9 mouse cellular contexts compared by ENCODE assay signal in genomic region chr9:99449886-99450647, GRCm38 (mm10). TPM values are rescaled to one million over a fixed set of nuclear protein-coding genes. Genes with fewer than 3 reads are reported as not detected.
DNase-seq lines count a peak whose midpoint lies in the region; ATAC-seq and TF ChIP-seq lines count a peak whose summit lies in the region.
"Had no signal": no experiment of that assay in that cellular context is flagged by ENCODE, and none has a peak within 500 bp of the region (broad histone marks: within the 10 kb centered on the region; RNA-seq: fewer than 3 reads in every experiment).

No protein-coding gene starts in this region.

- H3K9me3 ChIP-seq in hindbrain, postnatal 0 days (ENCODE audit: low read length), result no peaks in the 10 kb centered on the region
- H3K9me3 ChIP-seq in hindbrain, embryonic 13.5 days, result no peaks in the 10 kb centered on the region
- H3K9me3 ChIP-seq: liver, embryonic 13.5 days had no signal

- peak; percentile 60 for TF ChIP-seq CTCF in hindbrain, postnatal 0 days (IDR thresholded peaks at IDR 0.05; ENCODE audit: low read depth)

- no peak overlapping the region for H3K27ac ChIP-seq in hindbrain, postnatal 0 days
- no peak overlapping the region for H3K27ac ChIP-seq in hindbrain, embryonic 13.5 days
- H3K27ac ChIP-seq: liver, embryonic 13.5 days had no signal

- H3K4me2 ChIP-seq in hindbrain, postnatal 0 days (ENCODE audit: low read depth, low read length), result no peak overlapping the region
- H3K4me2 ChIP-seq in hindbrain, embryonic 13.5 days, result no peak overlapping the region
- H3K4me2 ChIP-seq: liver, embryonic 13.5 days had no signal

- H3K9ac ChIP-seq in hindbrain, postnatal 0 days (replicated peaks; ENCODE audit: low read length), result no peak overlapping the region
- no peak overlapping the region for H3K9ac ChIP-seq in hindbrain, embryonic 13.5 days
- H3K9ac ChIP-seq: liver, embryonic 13.5 days had no signal

- no peaks in the 10 kb centered on the region for H3K36me3 ChIP-seq in hindbrain, postnatal 0 days (ENCODE audit: insufficient read depth, low read length)
- no peaks in the 10 kb centered on the region for H3K36me3 ChIP-seq in hindbrain, embryonic 13.5 days
- H3K36me3 ChIP-seq: liver, embryonic 13.5 days had no signal

- DNase-seq in hindbrain, postnatal 0 days (ENCODE audit: low spot score), result peak; percentile 70
- peak; percentile 86 for DNase-seq in ES-CJ7 (ENCODE audit: low read depth, low spot score)
- DNase-seq in adipocyte (ENCODE audit: low spot score), result peak; percentile 67
- DNase-seq in lung, postnatal 10 days, result peak; percentile 42
- no peak for DNase-seq in spleen, adult 18-20 months
- DNase-seq in spleen, postnatal 14 days (ENCODE audit: low spot score in 2 of 2), result no peak
- DNase-seq: liver, embryonic 13.5 days had no signal

- 46% methylated on average over 9 of the region's 9 CpGs for WGBS in hindbrain, postnatal 0 days
- WGBS in hindbrain, embryonic 13.5 days, result 45% methylated on average over 9 of the region's 9 CpGs

- ATAC-seq in hindbrain, postnatal 0 days, result peak; percentile 39; the same call in 1 of the 2 replicates
- ATAC-seq in hindbrain, embryonic 13.5 days (ENCODE audit: low FRiP score), result no peak

- no peak overlapping the region for H3K4me3 ChIP-seq in hindbrain, postnatal 0 days (ENCODE audit: low read length)
- H3K4me3 ChIP-seq in hindbrain, embryonic 13.5 days, result no peak overlapping the region
- H3K4me3 ChIP-seq: erythroblast, embryonic 14.5 days; liver, embryonic 13.5 days had no signal

- no peaks in the 10 kb centered on the region for H3K27me3 ChIP-seq in hindbrain, postnatal 0 days (ENCODE audit: insufficient read depth, low read length)
- H3K27me3 ChIP-seq in hindbrain, embryonic 13.5 days, result peaks cover 21% of the 10 kb centered on the region; the same call in 1 of the 2 replicates

- no peaks in the 10 kb centered on the region for H3K4me1 ChIP-seq in hindbrain, postnatal 0 days (ENCODE audit: insufficient read depth, low read length)
- peaks cover 10% of the 10 kb centered on the region for H3K4me1 ChIP-seq in hindbrain, embryonic 13.5 days (replicated peaks)
- H3K4me1 ChIP-seq: liver, embryonic 13.5 days had no signal

RNA-seq across cellular contexts. Expression of gene Nme9, which starts 1.2 kb away (rescaled TPM):
- total RNA-seq in hindbrain, postnatal 0 days (2014; rRNA removed), result 1.0 TPM in 1 of 2 replicates, not detected in the other
- 0.64 and 0.82 TPM in 2 replicates for polyA plus RNA-seq in hindbrain, postnatal 0 days (2015; fragmentation: Nextera tagmentation; extraction: Ambion mirVana)
- 0.56 and 0.83 TPM in 2 replicates for polyA plus RNA-seq in hindbrain, embryonic 13.5 days (2015; fragmentation: Nextera tagmentation; extraction: Ambion mirVana)
- polyA plus RNA-seq: erythroblast, embryonic 14.5 days; liver, embryonic 13.5 days had no signal

RNA-seq across cellular contexts. Expression of gene Mras, which starts 12.9 kb away (rescaled TPM):
- total RNA-seq in hindbrain, postnatal 0 days (2014; rRNA removed), result 75.5 and 95.2 TPM in 2 replicates
- polyA plus RNA-seq in hindbrain, postnatal 0 days (2015; fragmentation: Nextera tagmentation; extraction: Ambion mirVana), result 66.9 and 74.0 TPM in 2 replicates
- polyA plus RNA-seq in hindbrain, embryonic 13.5 days (2015; fragmentation: Nextera tagmentation; extraction: Ambion mirVana), result 54.7 and 55.2 TPM in 2 replicates
- polyA plus RNA-seq: erythroblast, embryonic 14.5 days had no signal

Comparison
In these comparisons a context has a peak if more than half of its experiments do, and no peak if none do; other contexts are left out.
1. DNase-seq: peak in hindbrain, postnatal 0 days (single experiment), ES-CJ7 (single experiment), adipocyte (single experiment) and lung, postnatal 10 days (single experiment); none in spleen, adult 18-20 months (0 of 2) and spleen, postnatal 14 days (0 of 2).